Mouse (Mus musculus) adrenal gland, postnatal 10 days (tissue): ENCODE measurements at regions not wholly inside any gene's neighbourhood (a gene's known extent, or its start where the extent isn't known, plus 50 kb on each side); places are given as distances from the start of the nearest gene placed in this dataset.

Experiments used
- DNase-seq: peaks from one replicate; pipeline ENCODE4 v3.0.0; 2021; ENCODE audit warnings: mixed read lengths

DNA sequence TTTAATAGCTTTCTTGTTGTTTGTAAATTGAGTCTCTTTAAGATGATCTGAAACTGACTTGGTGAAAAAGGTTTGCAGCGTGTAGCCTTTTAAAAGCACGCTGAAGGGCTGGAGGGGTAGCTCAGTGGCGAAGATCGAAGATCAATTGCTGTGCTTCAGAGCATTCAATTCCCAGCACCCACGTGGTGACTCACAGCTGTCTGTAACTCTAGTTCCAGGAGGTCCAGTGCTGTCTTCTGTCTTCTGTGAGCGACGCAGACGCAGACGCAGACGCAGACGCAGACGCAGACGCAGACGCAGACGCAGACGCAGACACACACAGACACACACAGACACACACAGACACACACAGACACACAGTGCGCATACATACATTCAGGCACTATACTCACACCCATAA is 99.1 kb upstream of the Map4k3 start:
- no peak for DNase-seq

DNA sequence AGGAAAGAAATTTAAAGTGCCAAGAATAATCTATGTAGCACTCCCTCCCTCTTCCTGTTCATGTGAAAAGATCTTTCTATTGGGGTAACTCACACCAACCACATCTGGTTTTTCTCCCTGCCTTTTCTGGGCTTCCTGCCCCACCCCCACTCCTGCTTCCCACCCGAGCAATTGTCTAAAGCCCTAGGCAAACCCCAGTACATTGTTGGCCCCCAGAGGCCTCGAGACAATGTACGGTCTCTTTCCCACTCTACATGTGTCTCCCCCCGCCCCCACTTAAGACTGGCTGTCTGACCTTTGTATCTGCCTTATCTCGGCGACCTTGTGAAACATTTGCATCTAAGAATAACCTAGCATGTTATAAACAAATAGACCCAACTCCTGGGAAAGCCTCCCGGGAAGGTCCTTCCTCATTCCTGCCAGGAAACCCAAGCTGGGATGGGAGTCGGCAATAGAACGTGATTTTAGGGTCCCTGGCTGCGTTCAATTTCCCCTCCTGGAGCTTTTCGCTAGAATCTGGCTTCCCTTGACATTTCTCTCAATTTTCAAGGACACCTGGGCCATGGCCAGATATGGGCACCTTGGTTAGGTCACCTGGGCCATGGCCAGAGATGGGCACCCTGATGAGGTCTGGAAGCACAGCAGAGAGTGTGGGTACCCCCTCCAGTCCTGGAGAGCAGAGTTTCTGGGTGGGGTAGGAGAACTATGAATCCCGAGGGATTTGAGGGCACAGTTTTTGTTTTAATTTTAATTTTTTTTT is 97.9 kb upstream of the Map4k3 start:
- DNase-seq, result peak; percentile 52

DNA sequence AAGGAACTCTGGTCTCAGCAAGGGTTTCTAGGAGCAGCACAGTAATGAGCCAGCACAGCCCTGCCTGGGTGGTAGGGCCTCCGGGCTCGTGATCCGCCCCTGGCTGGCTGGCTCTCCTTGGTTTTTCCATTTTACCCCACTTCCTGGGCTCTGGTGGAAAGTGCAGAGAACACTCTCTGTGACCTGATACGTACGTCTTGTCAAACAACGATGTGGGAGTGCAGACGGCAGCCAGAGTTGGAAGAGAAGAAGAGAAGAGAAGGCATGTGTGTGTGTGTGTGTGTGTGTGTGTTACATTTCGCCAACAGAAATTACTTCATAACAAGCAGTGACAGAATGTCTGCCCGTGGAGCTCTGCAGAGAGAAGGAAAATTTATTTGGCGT is 97.2 kb upstream of the Map4k3 start:
- peak; percentile 47 for DNase-seq

GRCm38 (mm10) chr17:80824826-80825517 is 96.7 kb upstream of the Map4k3 start:
- DNase-seq, result peak; percentile 29

- no peak for DNase-seq
Measured at GRCm38 (mm10) chr17:80824261-80824660, 96.0 kb upstream of the Map4k3 start.

GRCm38 (mm10) chr17:80820888-80821287 is 92.6 kb upstream of the Map4k3 start:
- DNase-seq, result no peak

DNA sequence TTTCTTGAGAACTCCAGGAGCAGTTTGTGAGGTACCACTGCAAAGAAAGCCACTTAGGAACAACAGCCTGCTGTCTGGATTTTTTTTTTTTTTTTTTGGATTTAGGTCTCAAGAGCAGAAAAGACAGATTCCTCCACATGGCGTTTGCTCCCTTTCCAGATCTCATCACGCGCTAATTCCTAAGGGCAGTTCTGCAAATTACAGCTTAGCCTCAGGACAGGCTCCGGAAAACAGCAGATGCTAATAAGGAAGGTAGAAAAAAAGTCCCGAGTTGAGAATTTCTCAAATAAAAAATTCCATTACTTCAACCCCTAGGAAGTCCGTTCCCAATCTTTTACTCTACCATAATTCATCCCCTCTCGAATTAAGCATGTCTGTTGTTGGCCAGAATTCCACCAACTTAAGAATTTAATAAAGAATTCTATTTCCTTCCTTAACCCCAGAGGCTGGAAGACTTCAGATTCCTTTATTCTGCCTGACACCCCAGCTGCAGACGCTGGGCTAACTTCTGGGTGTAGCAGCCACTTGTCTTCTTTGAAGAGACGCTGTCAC is 90.3 kb upstream of the Map4k3 start:
- DNase-seq, result no peak

- DNase-seq, result peak; percentile 37
Measured at GRCm38 (mm10) chr17:80815747-80816146, 87.5 kb upstream of the Map4k3 start.

DNA sequence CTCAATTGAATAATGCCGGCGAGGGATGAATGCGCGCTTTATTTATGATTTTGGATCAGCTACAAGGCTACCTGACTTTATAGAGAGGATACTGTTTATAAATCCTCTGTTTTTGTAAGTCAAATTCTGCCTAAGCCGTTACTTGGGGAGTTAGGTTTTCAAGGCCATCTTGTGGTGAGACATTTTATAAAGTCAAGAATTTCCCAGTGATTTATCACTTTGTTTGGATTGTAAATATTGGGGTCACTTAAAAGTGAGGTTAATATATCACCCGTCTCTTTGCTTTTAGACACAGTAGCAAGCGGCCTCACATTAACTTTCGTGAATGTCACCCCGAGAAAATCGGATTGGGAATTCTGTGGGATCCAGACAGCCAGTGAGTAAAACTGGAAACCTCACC is 84.9 kb upstream of the Map4k3 start:
- DNase-seq, result no peak

DNA sequence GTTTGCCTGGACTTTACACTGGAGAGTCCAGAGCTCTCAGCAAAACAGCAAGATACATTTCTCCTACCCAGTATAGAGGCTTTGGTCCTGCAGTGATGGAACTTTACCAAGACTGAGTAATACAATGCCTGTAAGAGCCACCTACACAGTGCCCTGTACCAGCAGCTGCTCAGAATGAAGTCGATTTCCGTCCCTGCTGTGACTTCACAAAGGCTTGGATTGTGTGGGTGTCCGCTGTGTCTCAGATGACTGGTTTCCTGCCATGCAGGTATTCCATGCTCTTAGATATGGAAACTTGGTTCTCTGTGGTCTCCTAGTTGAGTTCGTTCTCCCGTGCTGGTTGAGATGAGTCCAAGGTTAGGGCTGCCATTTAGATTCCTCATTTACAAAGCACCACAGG is 81.0 kb upstream of the Map4k3 start:
- no peak for DNase-seq

DNA sequence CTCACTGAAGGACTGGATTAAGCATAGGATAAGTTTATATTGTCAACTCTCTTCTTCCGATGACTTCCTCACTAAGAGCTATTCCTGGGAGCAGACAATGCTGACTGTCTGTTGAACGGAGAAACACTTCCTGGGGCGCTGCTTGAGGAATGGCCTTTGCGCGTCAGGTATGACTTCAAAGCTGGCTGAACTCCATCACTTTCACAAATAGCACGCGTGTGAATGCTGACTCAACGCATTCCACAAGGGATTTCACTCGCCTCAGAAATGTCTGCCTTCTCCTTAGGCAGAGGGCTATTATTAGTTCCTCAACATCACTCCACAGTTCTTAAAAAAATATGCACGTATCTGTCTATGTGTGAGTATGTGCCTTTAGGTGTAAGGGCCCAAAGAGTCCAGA is 79.8 kb upstream of the Map4k3 start:
- no peak for DNase-seq

DNA sequence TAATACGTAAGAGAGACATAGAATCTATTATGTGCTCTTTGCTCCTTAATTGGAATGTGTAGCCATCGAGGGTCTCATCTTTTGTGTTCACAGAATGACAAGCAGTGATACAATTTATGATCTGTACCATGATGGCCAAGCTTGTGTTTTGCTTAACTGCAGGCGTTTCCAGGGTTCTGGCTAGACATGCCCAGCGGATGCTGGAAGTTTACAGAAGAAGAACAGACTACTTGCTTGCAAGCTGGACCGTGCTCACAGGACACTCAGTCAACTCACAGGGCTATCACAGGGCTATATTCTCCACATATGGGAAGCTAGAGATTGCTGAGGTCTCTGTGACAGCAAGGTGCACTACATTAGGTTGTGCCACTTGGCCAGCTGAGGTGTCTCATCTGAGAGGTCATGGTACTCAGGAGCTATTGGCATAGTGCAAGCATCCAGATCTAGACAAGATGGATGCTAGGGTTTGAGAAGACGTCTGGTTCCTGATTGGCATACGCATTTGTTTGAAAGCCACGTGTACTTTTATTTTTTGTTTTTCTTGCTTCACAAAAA is 75.2 kb upstream of the Map4k3 start:
- DNase-seq, result no peak

DNA sequence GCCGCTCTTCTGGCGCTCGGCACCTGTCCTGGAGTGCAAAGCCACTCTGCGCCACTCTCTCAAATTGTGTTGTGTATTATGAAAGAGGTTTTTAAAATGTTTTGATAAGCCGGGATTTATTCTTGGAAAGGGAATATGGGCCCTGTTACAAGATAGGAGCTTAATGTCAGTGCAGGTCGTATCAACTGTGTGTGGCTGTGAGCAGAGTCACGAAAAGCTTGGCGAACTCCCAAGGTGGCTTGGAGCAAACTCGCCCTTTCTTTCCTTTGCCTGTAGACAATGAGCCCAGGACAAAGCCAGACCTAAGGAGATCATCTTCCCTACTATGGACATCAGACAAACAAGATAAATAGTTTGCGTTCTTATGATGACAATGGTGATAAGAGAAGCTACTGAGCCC is 74.3 kb upstream of the Map4k3 start:
- DNase-seq, result peak; percentile 32

- DNase-seq, result no peak
Measured at GRCm38 (mm10) chr17:80801991-80802390, 73.7 kb upstream of the Map4k3 start.

DNA sequence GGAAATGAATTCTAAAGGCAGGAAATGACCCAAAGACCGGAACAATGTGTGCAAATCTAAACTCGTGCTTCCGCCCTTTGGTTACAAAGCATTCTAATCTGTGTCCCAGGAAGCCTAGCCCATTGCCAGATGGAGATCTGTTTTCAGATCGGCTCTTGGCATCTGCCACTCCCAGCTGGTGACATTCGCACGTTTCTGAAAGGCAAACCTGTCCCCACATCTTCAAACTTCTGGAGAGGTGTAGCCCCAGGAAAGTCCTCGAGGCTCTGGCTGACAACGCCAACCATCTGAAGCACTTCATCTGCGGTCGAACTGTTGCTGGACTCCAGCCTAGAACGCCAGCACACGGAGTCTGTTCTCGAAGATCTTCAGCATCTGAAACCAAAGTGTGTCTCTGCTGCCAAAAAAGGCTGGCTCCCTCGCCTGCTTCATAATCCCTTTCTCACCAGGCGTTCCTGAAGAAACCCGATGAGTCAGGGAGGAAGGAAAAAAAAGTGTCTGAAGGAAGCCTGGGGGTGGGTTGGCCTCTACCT is 73.2 kb upstream of the Map4k3 start:
- DNase-seq, result peak; percentile 39

DNA sequence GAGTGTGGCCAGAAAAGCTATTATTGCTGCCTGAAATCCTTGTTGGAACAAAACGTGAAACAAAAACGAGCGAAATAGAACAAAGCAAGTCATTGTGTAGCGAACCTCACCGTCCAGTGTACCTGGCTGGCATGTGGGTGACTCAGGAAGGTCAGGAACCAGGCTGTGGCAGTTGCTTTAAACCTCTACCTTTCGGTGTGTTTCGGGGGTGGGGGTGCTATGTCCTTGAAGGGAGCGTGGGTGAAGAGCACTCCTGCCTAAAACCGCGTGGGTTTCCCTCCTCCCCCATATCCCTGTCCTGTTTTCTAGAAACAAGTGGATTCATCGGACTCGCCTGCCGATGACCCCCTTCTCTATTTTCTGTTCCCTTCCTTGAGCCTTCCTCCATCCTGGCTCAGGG is 72.6 kb upstream of the Map4k3 start:
- DNase-seq, result peak; percentile 10

DNA sequence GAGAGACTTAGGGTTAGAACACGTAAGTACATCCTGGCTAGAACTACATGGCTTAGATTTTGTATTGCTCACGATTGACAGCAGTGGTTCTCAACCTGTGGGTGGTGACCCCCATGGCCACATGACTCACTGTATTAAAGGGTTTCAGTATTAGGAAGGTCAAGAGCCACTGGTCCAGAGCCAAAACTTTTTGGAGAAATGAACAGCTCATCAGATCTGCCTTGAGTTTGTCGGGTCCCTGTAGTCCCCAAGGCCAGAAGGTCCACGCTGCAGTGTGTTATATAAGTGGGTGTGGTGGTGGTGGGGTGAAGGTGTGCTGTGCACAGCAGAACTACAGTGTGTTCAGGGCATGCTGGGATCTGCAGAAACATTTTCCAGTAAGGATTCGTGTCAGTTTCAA is 72.2 kb upstream of the Map4k3 start:
- peak; percentile 62 for DNase-seq

DNA sequence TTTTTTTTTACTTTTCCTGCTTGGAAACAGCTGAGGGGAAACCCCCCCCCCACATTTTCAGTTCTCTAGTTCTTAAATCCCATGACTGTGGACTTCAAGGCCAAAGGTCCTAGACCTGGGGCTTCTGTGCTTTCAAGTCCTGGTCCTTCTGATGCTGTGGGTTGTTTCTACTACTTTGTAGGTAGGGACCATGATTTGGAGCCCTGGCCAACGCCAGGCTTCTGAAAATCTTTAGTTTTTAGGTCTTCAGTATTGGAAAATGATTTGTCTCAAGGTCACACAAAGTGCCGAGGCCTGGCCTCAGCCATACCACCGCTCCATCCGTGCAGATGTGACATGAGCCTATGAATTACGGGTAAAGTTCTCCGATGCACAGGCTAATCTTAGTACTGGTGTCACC is 70.8 kb upstream of the Map4k3 start:
- no peak for DNase-seq

DNA sequence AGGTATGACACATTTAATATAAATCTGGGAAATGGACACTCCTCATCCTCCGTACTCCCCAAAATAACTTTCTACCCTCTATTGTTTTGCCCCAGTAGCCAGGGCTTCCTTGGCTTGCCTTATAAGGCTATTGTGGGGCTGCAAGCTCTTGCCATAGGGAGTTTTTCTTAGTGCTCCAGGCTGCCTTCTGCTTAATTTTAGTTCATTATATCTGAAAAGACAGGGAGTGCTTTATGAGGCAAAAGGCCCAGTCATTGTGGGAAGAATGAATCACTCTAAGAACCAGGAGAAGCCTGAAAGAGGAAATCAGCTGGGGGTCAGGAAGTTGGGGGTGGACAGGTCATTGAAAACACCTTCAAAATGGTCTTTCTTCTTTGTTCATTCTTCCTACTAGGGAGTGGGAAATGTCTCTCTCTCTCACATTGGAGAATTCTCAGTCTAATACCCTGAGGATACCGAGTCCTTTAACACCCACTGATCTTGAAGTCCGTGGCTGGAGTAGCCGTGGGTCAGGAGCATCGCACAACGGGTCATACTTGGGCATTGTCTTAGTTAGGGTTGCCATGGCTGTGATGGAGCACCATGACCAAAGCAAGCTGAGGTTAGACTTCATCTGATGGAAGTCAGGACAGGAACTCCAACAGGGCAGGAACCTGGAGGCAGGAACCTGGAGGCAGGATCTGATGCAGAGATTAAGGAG is 70.1 kb upstream of the Map4k3 start:
- DNase-seq, result no peak

DNA sequence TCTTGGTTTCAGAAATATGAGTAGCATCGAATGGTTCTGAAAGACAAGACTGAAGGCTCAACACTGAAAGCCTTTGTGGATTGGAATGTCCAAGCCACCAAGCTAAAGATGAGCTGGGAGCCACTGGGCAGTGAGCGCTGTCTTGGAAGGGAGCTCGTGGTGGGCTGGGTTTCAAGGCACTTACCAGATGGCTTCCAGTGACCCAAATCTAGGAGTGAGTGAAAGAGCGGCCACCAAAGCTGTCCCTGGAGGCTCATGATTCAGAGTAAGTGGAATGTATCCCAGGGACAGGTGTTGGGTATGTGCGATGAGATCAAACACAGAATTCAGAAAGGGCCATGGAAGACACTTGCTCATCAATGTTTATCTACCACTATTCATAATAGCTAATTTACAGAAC is 68.5 kb upstream of the Map4k3 start:
- DNase-seq, result no peak

GRCm38 (mm10) chr17:80796386-80796785 is 68.1 kb upstream of the Map4k3 start:
- no peak for DNase-seq

DNA sequence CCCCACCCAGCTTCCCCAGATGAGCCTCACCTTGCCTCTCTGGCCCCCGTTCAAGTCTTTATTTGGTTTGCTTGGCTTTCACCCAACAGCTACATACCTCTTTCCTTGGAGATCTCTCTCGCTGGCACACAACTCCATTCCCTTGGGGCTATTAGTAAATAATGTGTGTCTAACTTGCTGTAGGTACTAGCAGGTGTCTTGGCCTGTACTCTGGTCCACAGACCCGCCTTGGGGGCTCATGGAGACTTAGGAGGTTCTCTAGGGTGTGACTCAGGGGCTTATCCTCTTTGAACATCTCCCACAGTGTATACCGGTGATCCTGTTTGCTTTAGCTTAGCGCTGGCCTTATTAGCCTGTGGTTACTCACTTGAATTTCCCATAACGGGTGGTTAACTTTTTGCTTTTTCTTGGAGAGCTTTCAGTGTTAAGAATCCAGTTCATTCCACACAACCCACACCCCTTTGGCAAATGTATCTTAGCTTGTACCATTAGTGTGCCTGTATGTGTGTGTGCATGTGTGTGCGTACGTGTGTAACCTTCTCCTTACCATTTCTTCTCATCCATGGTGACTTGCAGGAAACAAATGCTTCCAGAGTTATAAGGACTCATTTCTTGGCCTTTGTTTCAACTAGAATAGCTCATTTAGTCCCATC is 67.3 kb upstream of the Map4k3 start:
- DNase-seq, result no peak
